Mouse (Mus musculus): ENCODE results near the gene Krt20. TPM values are rescaled to one million over a fixed set of nuclear protein-coding genes. Genes with fewer than 3 reads are reported as not detected.

Krt20 gene
- polyA plus RNA-seq (2016; fragmentation: Nextera tagmentation; extraction: Ambion mirVana) = 0.09 and 0.20 TPM in 2 replicates

- H3K9ac ChIP-seq (replicated peaks) = no peak within 1 kb of the TSS
- H3K36me3 ChIP-seq = no peaks in the 10 kb centered on the region
- 65% methylated on average over 10 of the region's 10 CpGs for WGBS
- no peak within 1 kb of the TSS for H3K4me3 ChIP-seq
- no peak within 1 kb of the TSS for H3K27ac ChIP-seq (replicated peaks)
- no peak for ATAC-seq (ENCODE audit: low FRiP score, low read depth)
- H3K4me1 ChIP-seq = no peaks in the 10 kb centered on the region
- H3K27me3 ChIP-seq = no peaks in the 10 kb centered on the region
- H3K4me2 ChIP-seq (replicated peaks) = no peak within 1 kb of the TSS
- no peaks in the 10 kb centered on the region for H3K9me3 ChIP-seq
Observed at GRCm38 (mm10) chr11:99437972-99438371, at the start of gene Krt20. Gene Krt20 (minus strand): TSS chr11:99438150.

GRCm38 (mm10) chr11:99474981-99475380 lies 37.0 kb upstream of the Krt20 start:
- 86% methylated on average over 3 of the region's 3 CpGs for WGBS
- H3K27me3 ChIP-seq = no peaks in the 10 kb centered on the region
- H3K9me3 ChIP-seq = no peaks in the 10 kb centered on the region
- H3K4me1 ChIP-seq = no peaks in the 10 kb centered on the region
- H3K27ac ChIP-seq (replicated peaks) = no peak overlapping the region
- no peak overlapping the region for H3K9ac ChIP-seq (replicated peaks)
- no peaks in the 10 kb centered on the region for H3K36me3 ChIP-seq
- H3K4me2 ChIP-seq (replicated peaks) = no peak overlapping the region
- H3K4me3 ChIP-seq = no peak overlapping the region
- ATAC-seq (ENCODE audit: low FRiP score, low read depth) = no peak

GRCm38 (mm10) chr11:99473433-99473832 lies 35.5 kb upstream of the Krt20 start:
- Histone ChIP-seq H3K9me3 (no peaks in the 10 kb centered on the region), H3K4me3 (no peak overlapping the region), H3K9ac (replicated peaks) (no peak overlapping the region), H3K27ac (replicated peaks) (no peak overlapping the region), H3K36me3 (no peaks in the 10 kb centered on the region), H3K4me2 (replicated peaks) (no peak overlapping the region), H3K27me3 (no peaks in the 10 kb centered on the region), H3K4me1 (no peaks in the 10 kb centered on the region)
- ATAC-seq (ENCODE audit: low FRiP score, low read depth) = no peak
- WGBS = 73% methylated on average over 6 of the region's 6 CpGs

GRCm38 (mm10) chr11:99472405-99472804 lies 34.5 kb upstream of the Krt20 start:
- no peak for ATAC-seq (ENCODE audit: low FRiP score, low read depth)
- WGBS = 81% methylated on average over 4 of the region's 4 CpGs

GRCm38 (mm10) chr11:99471946-99472345 lies 34.0 kb upstream of the Krt20 start:
- 95% methylated on average over 6 of the region's 6 CpGs for WGBS

More at GRCm38 (mm10) chr11:99472405-99472804, 34.5 kb upstream of the Krt20 start:
- Histone ChIP-seq H3K36me3 (no peaks in the 10 kb centered on the region), H3K9ac (replicated peaks) (no peak overlapping the region), H3K4me1 (no peaks in the 10 kb centered on the region), H3K9me3 (no peaks in the 10 kb centered on the region), H3K4me2 (replicated peaks) (no peak overlapping the region), H3K4me3 (no peak overlapping the region), H3K27ac (replicated peaks) (no peak overlapping the region), H3K27me3 (no peaks in the 10 kb centered on the region)

GRCm38 (mm10) chr11:99469228-99469627 lies 31.3 kb upstream of the Krt20 start:
- no peak overlapping the region for H3K9ac ChIP-seq (replicated peaks)
- no peaks in the 10 kb centered on the region for H3K9me3 ChIP-seq
- ATAC-seq (ENCODE audit: low FRiP score, low read depth) = no peak
- H3K27me3 ChIP-seq = 0 out of 2 replicates have a peak, but pooled peaks cover 2% of the 10 kb centered on the region
- WGBS = 90% methylated on average over 4 of the region's 4 CpGs
- H3K27ac ChIP-seq (replicated peaks) = no peak overlapping the region
- H3K4me3 ChIP-seq = no peak overlapping the region
- no peaks in the 10 kb centered on the region for H3K36me3 ChIP-seq
- no peak overlapping the region for H3K4me2 ChIP-seq (replicated peaks)
- H3K4me1 ChIP-seq = no peaks in the 10 kb centered on the region

More at GRCm38 (mm10) chr11:99471946-99472345, 34.0 kb upstream of the Krt20 start:
- Histone ChIP-seq H3K27ac (replicated peaks) (no peak overlapping the region), H3K4me3 (no peak overlapping the region), H3K4me1 (no peaks in the 10 kb centered on the region), H3K36me3 (no peaks in the 10 kb centered on the region), H3K27me3 (no peaks in the 10 kb centered on the region), H3K4me2 (replicated peaks) (no peak overlapping the region), H3K9ac (replicated peaks) (no peak overlapping the region), H3K9me3 (no peaks in the 10 kb centered on the region)
- ATAC-seq (ENCODE audit: low FRiP score, low read depth) = no peak

- Histone ChIP-seq H3K27me3 (peaks cover 9% of the 10 kb centered on the region; the same call in 1 of the 2 replicates), H3K9ac (replicated peaks) (no peak overlapping the region), H3K4me2 (replicated peaks) (no peak overlapping the region), H3K4me3 (no peak overlapping the region), H3K9me3 (no peaks in the 10 kb centered on the region), H3K4me1 (no peaks in the 10 kb centered on the region), H3K36me3 (no peaks in the 10 kb centered on the region), H3K27ac (replicated peaks) (no peak overlapping the region)
- WGBS = 89% methylated on average over 11 of the region's 11 CpGs
- no peak for ATAC-seq (ENCODE audit: low FRiP score, low read depth)
Observed at GRCm38 (mm10) chr11:99468566-99468965, 30.6 kb upstream of the Krt20 start.

GRCm38 (mm10) chr11:99466316-99466715 lies 28.4 kb upstream of the Krt20 start:
- H3K9me3 ChIP-seq = no peaks in the 10 kb centered on the region
- H3K9ac ChIP-seq (replicated peaks) = no peak overlapping the region
- H3K4me2 ChIP-seq (replicated peaks) = no peak overlapping the region
- H3K27me3 ChIP-seq = peaks cover 9% of the 10 kb centered on the region; the same call in 1 of the 2 replicates
- H3K36me3 ChIP-seq = no peaks in the 10 kb centered on the region
- H3K27ac ChIP-seq (replicated peaks) = no peak overlapping the region
- H3K4me1 ChIP-seq = no peaks in the 10 kb centered on the region
- no peak for ATAC-seq (ENCODE audit: low FRiP score, low read depth)
- 59% methylated on average over 7 of the region's 7 CpGs for WGBS
- H3K4me3 ChIP-seq = no peak overlapping the region

- Histone ChIP-seq H3K36me3 (no peaks in the 10 kb centered on the region), H3K27me3 (peaks cover 9% of the 10 kb centered on the region; the same call in 1 of the 2 replicates), H3K4me3 (no peak overlapping the region), H3K4me1 (no peaks in the 10 kb centered on the region), H3K9ac (replicated peaks) (no peak overlapping the region), H3K9me3 (no peaks in the 10 kb centered on the region), H3K4me2 (replicated peaks) (no peak overlapping the region), H3K27ac (replicated peaks) (no peak overlapping the region)
- 9% methylated on average over 5 of the region's 5 CpGs for WGBS
- no peak for ATAC-seq (ENCODE audit: low FRiP score, low read depth)
Observed at GRCm38 (mm10) chr11:99464836-99465235, 26.9 kb upstream of the Krt20 start.

GRCm38 (mm10) chr11:99463155-99463554 lies 25.2 kb upstream of the Krt20 start:
- H3K27me3 ChIP-seq = peaks cover 9% of the 10 kb centered on the region; the same call in 1 of the 2 replicates
- 17% methylated on average over 8 of the region's 8 CpGs for WGBS
- no peak overlapping the region for H3K4me3 ChIP-seq
- H3K9me3 ChIP-seq = no peaks in the 10 kb centered on the region
- H3K36me3 ChIP-seq = no peaks in the 10 kb centered on the region
- ATAC-seq (ENCODE audit: low FRiP score, low read depth) = no peak
- H3K27ac ChIP-seq (replicated peaks) = no peak overlapping the region
- H3K4me2 ChIP-seq (replicated peaks) = no peak overlapping the region
- no peaks in the 10 kb centered on the region for H3K4me1 ChIP-seq
- H3K9ac ChIP-seq (replicated peaks) = no peak overlapping the region

- H3K4me1 ChIP-seq = no peaks in the 10 kb centered on the region
- 73% methylated on average over 7 of the region's 7 CpGs for WGBS
- no peaks in the 10 kb centered on the region for H3K9me3 ChIP-seq
Observed at GRCm38 (mm10) chr11:99461736-99462135, 23.8 kb upstream of the Krt20 start.

GRCm38 (mm10) chr11:99458887-99459286 lies 20.9 kb upstream of the Krt20 start:
- WGBS = 68% methylated on average over 7 of the region's 7 CpGs
- Histone ChIP-seq H3K9ac (replicated peaks) (no peak overlapping the region), H3K27ac (replicated peaks) (no peak overlapping the region), H3K4me2 (replicated peaks) (no peak overlapping the region), H3K27me3 (peaks cover 3% of the 10 kb centered on the region; the same call in 1 of the 2 replicates), H3K9me3 (no peaks in the 10 kb centered on the region), H3K4me1 (no peaks in the 10 kb centered on the region), H3K4me3 (no peak overlapping the region), H3K36me3 (no peaks in the 10 kb centered on the region)
- no peak for ATAC-seq (ENCODE audit: low FRiP score, low read depth)

More at GRCm38 (mm10) chr11:99461736-99462135, 23.8 kb upstream of the Krt20 start:
- Histone ChIP-seq H3K36me3 (no peaks in the 10 kb centered on the region), H3K27ac (replicated peaks) (no peak overlapping the region), H3K27me3 (peaks cover 9% of the 10 kb centered on the region; the same call in 1 of the 2 replicates), H3K4me3 (no peak overlapping the region), H3K4me2 (replicated peaks) (no peak overlapping the region), H3K9ac (replicated peaks) (no peak overlapping the region)
- no peak for ATAC-seq (ENCODE audit: low FRiP score, low read depth)

GRCm38 (mm10) chr11:99454759-99455158 lies 16.8 kb upstream of the Krt20 start:
- WGBS = 72% methylated on average over 10 of the region's 10 CpGs
- H3K9me3 ChIP-seq = no peaks in the 10 kb centered on the region
- H3K4me1 ChIP-seq = no peaks in the 10 kb centered on the region
- no peak overlapping the region for H3K9ac ChIP-seq (replicated peaks)
- H3K4me3 ChIP-seq = no peak overlapping the region
- no peaks in the 10 kb centered on the region for H3K27me3 ChIP-seq
- no peak overlapping the region for H3K4me2 ChIP-seq (replicated peaks)
- ATAC-seq (ENCODE audit: low FRiP score, low read depth) = no peak
- no peaks in the 10 kb centered on the region for H3K36me3 ChIP-seq
- no peak overlapping the region for H3K27ac ChIP-seq (replicated peaks)
